In the genomic region with DNA sequence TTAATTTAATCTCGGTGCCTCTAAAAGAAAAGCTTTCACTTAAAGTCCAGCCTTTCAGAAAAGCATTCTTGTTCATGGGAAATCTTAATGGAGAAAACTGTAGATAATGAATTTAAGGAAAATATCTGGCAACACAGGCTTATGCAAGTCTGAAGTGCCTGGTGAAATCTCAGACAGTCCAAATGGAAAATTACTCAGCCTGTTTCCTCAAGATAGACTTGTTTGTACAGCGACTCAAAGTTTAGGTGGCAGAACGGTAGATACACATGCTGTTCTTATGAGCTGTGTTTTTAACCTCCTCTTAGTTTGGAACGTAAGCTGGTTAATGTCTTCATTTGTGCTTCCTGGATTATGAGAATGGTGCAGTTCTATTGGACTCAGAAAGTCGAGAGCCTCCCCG, we compare ENCODE assay signal across 18 mouse cellular contexts.
DNase-seq lines count a peak whose midpoint lies in the region; ATAC-seq and TF ChIP-seq lines count a peak whose summit lies in the region.
"Had no signal": no experiment of that assay in that cellular context is flagged by ENCODE, and none has a peak within 500 bp of the region (broad histone marks: within the 10 kb centered on the region; RNA-seq: fewer than 3 reads in every experiment).

No protein-coding gene starts in this region.

- 21% methylated on average over 6 of the region's 6 CpGs for WGBS in lung, embryonic 15.5 days
- 48% methylated on average over 6 of the region's 6 CpGs for WGBS in heart, embryonic 15.5 days
- WGBS in stomach, postnatal 0 days, result 31% methylated on average over 6 of the region's 6 CpGs
- 89% methylated on average over 6 of the region's 6 CpGs for WGBS in midbrain, embryonic 13.5 days

- no peaks in the 10 kb centered on the region for H3K27me3 ChIP-seq in lung, embryonic 15.5 days
- no peaks in the 10 kb centered on the region for H3K27me3 ChIP-seq in heart, embryonic 15.5 days
- H3K27me3 ChIP-seq in stomach, postnatal 0 days (ENCODE audit: control insufficient read depth, insufficient read depth, low read length), result no peaks in the 10 kb centered on the region
- no peaks in the 10 kb centered on the region for H3K27me3 ChIP-seq in midbrain, embryonic 13.5 days
- H3K27me3 ChIP-seq: hindbrain, embryonic 13.5 days; liver, embryonic 12.5 days; midbrain, embryonic 15.5 days had no signal

- no peak overlapping the region for H3K9ac ChIP-seq in lung, embryonic 15.5 days
- no peak overlapping the region for H3K9ac ChIP-seq in heart, embryonic 15.5 days
- no peak overlapping the region for H3K9ac ChIP-seq in stomach, postnatal 0 days (ENCODE audit: low read length)
- H3K9ac ChIP-seq in midbrain, embryonic 13.5 days (replicated peaks), result no peak overlapping the region
- H3K9ac ChIP-seq: hindbrain, embryonic 13.5 days; liver, embryonic 12.5 days; midbrain, embryonic 15.5 days had no signal

- no peaks in the 10 kb centered on the region for H3K36me3 ChIP-seq in lung, embryonic 15.5 days
- no peaks in the 10 kb centered on the region for H3K36me3 ChIP-seq in heart, embryonic 15.5 days
- H3K36me3 ChIP-seq in stomach, postnatal 0 days (ENCODE audit: control insufficient read depth, insufficient read depth, low read length), result no peaks in the 10 kb centered on the region
- no peaks in the 10 kb centered on the region for H3K36me3 ChIP-seq in midbrain, embryonic 13.5 days
- H3K36me3 ChIP-seq: hindbrain, embryonic 13.5 days; liver, embryonic 12.5 days; midbrain, embryonic 15.5 days had no signal

- ATAC-seq in lung, embryonic 15.5 days (ENCODE audit: borderline replicate concordance, extremely low read depth, low FRiP score, low TSS enrichment), result no peak
- peak; percentile 53; the same call in 1 of the 2 replicates for ATAC-seq in heart, embryonic 15.5 days (replicated peaks; ENCODE audit: insufficient number of reproducible peaks, insufficient read depth, low FRiP score, low read depth)
- peak; percentile 56; the same call in 1 of the 2 replicates for ATAC-seq in stomach, postnatal 0 days (ENCODE audit: low FRiP score, low TSS enrichment)
- no peak for ATAC-seq in midbrain, embryonic 13.5 days
- ATAC-seq: intestine, embryonic 16.5 days; liver, embryonic 12.5 days; midbrain, embryonic 15.5 days had no signal

- TF ChIP-seq EP300 in stomach, postnatal 0 days (optimal IDR thresholded peaks at IDR 0.05), result no peak

- H3K4me2 ChIP-seq in lung, embryonic 15.5 days, result no peak overlapping the region
- H3K4me2 ChIP-seq in heart, embryonic 15.5 days, result no peak overlapping the region
- H3K4me2 ChIP-seq in stomach, postnatal 0 days (replicated peaks; ENCODE audit: low read depth), result no peak overlapping the region
- H3K4me2 ChIP-seq in midbrain, embryonic 13.5 days (replicated peaks), result no peak overlapping the region
- H3K4me2 ChIP-seq: hindbrain, embryonic 13.5 days; liver, embryonic 12.5 days; midbrain, embryonic 15.5 days had no signal

- intact Hi-C loops in heart, postnatal 36 days (cut with DNase I), result no loop called here

- no peaks in the 10 kb centered on the region for H3K9me3 ChIP-seq in lung, embryonic 15.5 days
- no peaks in the 10 kb centered on the region for H3K9me3 ChIP-seq in heart, embryonic 15.5 days (replicated peaks)
- no peaks in the 10 kb centered on the region for H3K9me3 ChIP-seq in stomach, postnatal 0 days (ENCODE audit: control insufficient read depth, low read length)
- H3K9me3 ChIP-seq in midbrain, embryonic 13.5 days, result no peaks in the 10 kb centered on the region
- H3K9me3 ChIP-seq: hindbrain, embryonic 13.5 days; liver, embryonic 12.5 days; midbrain, embryonic 15.5 days had no signal

- DNase-seq in heart, adult 8-10 months (ENCODE audit: low spot score), result peak; percentile 46
- no peak for DNase-seq in heart, postnatal 36 days
- no peak for DNase-seq in lung, postnatal 14 days
- DNase-seq in stomach, postnatal 0 days (ENCODE audit: low spot score), result no peak
- no peak for DNase-seq in spleen, postnatal 4 days (ENCODE audit: low spot score in 2 of 2)
- DNase-seq: adrenal gland, postnatal 14 days; cerebellum, adult 9-11 months; gastrocnemius, postnatal 25 days; kidney, postnatal 14 days; layer of hippocampus, adult 9-11 months had no signal

- peak overlapping the region; percentile 51 for H3K27ac ChIP-seq in lung, embryonic 15.5 days
- H3K27ac ChIP-seq in heart, embryonic 15.5 days, result peak overlapping the region; percentile 71
- H3K27ac ChIP-seq in stomach, postnatal 0 days (replicated peaks), result peak overlapping the region; percentile 14; the same call in 1 of the 2 replicates
- H3K27ac ChIP-seq in midbrain, embryonic 13.5 days, result no peak overlapping the region
- H3K27ac ChIP-seq: hindbrain, embryonic 13.5 days; liver, embryonic 12.5 days; midbrain, embryonic 15.5 days had no signal

- H3K4me3 ChIP-seq in lung, embryonic 15.5 days, result no peak overlapping the region
- no peak overlapping the region for H3K4me3 ChIP-seq in heart, embryonic 15.5 days
- no peak overlapping the region for H3K4me3 ChIP-seq in stomach, postnatal 0 days (ENCODE audit: low read depth, low read length)
- H3K4me3 ChIP-seq in midbrain, embryonic 13.5 days (replicated peaks), result no peak overlapping the region
- H3K4me3 ChIP-seq: erythroblast, embryonic 14.5 days; hindbrain, embryonic 13.5 days; liver, embryonic 12.5 days; midbrain, embryonic 15.5 days had no signal

- peaks cover 37% of the 10 kb centered on the region for H3K4me1 ChIP-seq in lung, embryonic 15.5 days
- peaks cover 5% of the 10 kb centered on the region for H3K4me1 ChIP-seq in heart, embryonic 15.5 days (replicated peaks)
- 0 out of 2 replicates have a peak, but pooled peaks cover 2% of the 10 kb centered on the region for H3K4me1 ChIP-seq in stomach, postnatal 0 days (replicated peaks; ENCODE audit: control insufficient read depth, insufficient read depth)
- H3K4me1 ChIP-seq in midbrain, embryonic 13.5 days (replicated peaks), result no peaks in the 10 kb centered on the region
- H3K4me1 ChIP-seq: liver, embryonic 12.5 days; midbrain, embryonic 15.5 days had no signal

- TF ChIP-seq CTCF in stomach, postnatal 0 days (IDR thresholded peaks at IDR 0.05; ENCODE audit: low read depth), result no peak

Comparison
In these comparisons a context has a peak if more than half of its experiments do, and no peak if none do; other contexts are left out.
1. ATAC-seq: peak in heart, embryonic 15.5 days (single experiment) and stomach, postnatal 0 days (single experiment); none in lung, embryonic 15.5 days (single experiment) and midbrain, embryonic 13.5 days (single experiment).